Mouse (Mus musculus) left cerebral cortex, adult 18-20 months (tissue): ENCODE results near the gene Lsm14a. TPM values are rescaled to one million over a fixed set of nuclear protein-coding genes. Genes with fewer than 3 reads are reported as not detected.

Source experiments
- DNase-seq, 2 experiments: peaks; one replicate each; pipeline ENCODE4 v3.0.0; 2021 to 2022; ENCODE audit warnings: low spot score in 2 of 2, mixed read lengths in 1 of 2
- long read RNA-seq, 2 experiments: library from polyadenylated mRNA; stranded (forward); transcript quantifications; one replicate each; pipeline ENCODE4 v2.0.0; 2021
- total RNA-seq, 2 experiments: library from RNA; stranded (reverse); gene quantifications; 2 replicates each; pipeline ENCODE4 v1.2.3; 2021

The Lsm14a gene
- total RNA-seq, result 10 to 100 TPM; 82.1 to 94.8 TPM
- long read RNA-seq, experiment 1, transcript Lsm14a-201 (11 exons, 2,944 nt), result major isoform, 23 of 36 reads
- long read RNA-seq, experiment 1, partial matches to known transcripts, result 0 of 36 reads
- long read RNA-seq, experiment 1, other reads (novel, unspliced or antisense), result 12 of 36 reads
- long read RNA-seq, experiment 2, transcript Lsm14a-201 (11 exons, 2,944 nt), result major isoform, 19 of 32 reads
- long read RNA-seq, experiment 2, partial matches to known transcripts, result 2 of 32 reads
- long read RNA-seq, experiment 2, other reads (novel, unspliced or antisense), result 11 of 32 reads

DNA sequence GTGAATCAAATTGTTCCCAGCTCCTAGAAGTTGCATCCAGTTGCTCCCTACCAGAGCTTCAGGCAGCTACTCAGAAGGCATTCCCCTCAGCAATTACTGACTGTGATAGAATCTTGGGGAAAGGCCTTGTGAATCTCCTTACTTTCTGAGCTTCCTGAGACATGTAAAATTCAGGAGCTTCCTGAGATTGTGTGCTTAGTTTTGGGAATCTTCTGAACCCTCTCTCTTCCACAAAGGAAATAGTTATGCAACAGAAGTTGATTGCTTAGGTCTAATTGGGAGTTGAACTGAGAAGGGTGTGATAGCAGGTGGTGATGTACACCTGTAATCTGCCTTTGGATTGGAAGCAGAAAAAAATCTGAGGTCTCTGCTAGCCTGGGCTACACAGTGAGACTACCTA lies at the start of gene Lsm14a:
Gene Lsm14a, minus strand, starts transcription at position 101 of the 400 bp plus-strand sequence.
- DNase-seq, result no peak

DNA sequence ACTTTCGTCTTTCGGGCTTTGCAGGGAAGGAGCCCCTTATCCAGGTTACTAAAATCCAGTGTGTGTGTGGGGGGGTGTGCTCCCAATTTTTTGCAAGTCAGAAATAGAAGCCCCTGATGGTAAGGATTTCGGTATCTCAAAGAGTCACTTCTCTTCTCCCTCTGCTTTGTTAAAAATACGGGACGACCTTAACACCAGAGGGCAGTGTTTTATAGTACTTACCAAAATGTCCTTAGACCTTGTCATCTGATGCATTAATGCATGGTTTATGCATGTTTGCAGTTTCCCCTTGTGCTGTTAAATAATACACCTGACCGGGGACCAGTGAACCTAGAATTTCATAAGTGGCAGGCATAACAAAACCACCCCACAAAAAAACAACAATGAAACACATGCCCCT lies 45.8 kb upstream of the Lsm14a start:
- DNase-seq, result no peak

DNA sequence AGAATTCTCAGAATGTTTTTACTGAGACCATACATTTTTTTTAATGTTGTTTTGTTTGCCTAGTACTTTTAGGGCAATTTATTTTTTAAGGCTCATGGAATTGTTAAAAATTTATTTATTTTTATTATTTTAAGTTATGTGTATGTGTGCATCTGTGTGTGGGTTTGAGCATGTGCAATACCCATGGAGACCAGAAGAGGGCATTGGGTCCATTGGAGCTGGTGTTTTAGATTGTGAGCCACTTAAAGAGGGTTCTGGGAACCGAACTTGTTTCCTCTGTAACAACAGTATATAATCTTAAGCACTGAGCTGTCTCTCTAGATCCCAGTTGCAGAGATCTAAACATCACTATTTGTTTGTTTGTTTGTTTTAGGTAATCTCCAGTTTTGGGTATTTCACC lies 40.5 kb upstream of the Lsm14a start:
- no peak for DNase-seq

DNA sequence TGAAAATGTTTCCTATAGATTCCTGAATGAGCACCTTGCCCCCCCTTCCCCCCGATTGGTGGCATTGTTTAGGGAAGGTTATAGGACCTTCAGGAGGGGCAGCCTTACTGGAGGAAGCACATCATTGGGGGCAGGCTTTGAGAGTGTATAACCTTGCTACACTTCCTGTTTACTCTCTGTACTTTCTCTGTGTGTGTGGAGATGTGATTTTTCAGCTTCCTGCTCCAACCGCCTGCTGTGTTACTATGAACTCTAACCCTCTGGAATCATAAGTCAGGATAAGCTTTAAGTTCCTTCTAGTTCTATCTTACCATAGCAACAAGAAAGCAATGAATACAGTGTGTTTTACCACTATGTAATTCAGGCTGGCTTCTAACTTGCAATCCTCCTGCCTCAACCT lies 28.1 kb upstream of the Lsm14a start:
- no peak for DNase-seq

DNA sequence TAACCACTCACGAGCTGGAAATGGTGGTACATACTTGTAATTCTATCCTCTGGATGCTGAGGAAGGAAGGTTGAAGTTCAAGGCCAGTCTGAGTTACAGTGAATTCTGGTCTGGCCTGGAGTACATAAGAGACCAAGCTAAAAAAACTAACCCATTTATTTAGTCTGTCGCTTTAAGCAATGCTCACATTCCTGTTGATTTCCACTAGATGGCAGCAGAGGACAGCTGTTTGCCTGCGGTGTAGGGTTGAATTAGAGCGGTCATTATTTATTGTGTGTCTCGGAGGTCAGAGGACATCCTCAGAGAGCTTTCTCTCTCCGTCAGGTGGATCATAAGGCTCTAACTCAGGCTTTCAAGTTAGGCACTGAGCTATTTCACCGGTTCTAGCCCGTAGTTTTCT lies 14.4 kb upstream of the Lsm14a start:
- DNase-seq, result peak; percentile 37 to 38

DNA sequence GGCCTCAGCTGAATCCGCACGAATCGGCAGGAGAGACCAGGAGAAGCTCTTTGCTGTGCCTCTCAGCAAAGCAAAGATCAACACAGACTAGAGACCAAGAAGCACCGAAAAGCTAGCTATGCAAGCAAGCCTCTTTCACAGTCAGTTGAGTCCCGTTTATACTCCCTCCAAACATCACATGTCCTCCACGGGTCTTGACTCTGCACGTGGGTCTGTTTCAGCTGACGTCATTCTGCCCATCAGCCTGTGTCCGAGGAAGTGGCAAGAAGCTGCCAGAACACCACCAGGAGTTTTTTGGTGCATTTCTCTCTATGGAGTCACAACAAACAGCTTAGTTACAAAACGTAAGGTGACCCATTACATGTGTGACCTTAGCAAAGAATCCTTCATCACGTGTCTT lies 10.8 kb upstream of the Lsm14a start:
- no peak for DNase-seq

DNA sequence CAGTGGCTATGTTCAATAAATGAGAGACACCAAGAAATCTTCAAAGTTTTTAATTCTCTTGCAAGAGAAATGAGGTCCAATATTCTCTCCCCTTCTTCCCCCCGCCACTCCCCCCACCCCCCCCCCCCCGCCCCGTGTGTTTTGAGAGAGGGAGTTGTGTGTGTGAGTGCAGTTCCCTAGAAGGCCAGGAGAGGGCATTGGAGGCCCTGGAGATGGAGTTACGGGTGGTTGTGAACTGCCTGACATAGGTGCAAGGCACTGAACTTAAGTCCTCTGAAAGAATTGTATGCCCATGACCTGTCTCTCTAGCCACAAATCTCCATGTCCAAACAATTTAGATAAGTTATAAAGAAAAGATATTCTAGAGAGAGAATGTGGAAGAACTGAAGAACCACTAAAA lies 7.0 kb upstream of the Lsm14a start:
- DNase-seq, result no peak

DNA sequence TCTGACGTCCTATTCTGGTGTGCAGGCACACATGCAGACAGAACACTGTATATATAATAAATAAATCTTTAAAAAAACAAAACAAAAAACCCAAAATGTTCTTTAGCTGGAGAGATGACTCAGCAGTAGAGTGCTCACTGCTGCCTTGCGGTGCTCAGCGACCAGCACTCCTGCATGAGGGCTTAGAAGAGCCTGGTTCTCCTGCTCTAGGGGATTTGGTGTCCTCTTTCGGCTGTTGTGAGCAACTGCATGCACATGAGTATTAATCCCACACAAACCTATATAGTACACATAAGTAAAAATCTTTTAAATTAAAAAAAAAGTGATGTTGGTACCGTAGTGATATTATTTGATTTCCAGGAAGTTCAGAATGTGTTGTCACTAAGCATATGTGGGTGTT lies 5.7 kb upstream of the Lsm14a start:
- no peak for DNase-seq

DNA sequence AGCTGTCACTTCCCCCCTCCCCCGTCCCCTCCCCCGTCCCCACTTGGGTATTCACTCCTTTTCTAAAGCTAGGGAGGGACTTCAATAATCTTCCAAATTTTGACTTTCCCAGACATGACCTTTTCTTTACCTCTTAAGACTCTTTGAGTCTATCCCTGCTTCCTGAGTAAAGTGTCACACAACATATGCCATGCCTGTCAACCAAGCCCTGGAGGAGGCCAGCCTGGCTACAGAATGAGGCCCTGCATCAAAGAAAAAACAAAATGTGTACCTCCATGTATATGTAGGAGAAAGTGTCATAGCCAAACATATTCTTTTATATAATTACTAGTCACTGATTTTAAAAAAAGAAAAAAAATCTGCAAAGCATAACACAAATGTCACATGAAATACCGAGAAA lies 3.7 kb upstream of the Lsm14a start:
- DNase-seq, result no peak

DNA sequence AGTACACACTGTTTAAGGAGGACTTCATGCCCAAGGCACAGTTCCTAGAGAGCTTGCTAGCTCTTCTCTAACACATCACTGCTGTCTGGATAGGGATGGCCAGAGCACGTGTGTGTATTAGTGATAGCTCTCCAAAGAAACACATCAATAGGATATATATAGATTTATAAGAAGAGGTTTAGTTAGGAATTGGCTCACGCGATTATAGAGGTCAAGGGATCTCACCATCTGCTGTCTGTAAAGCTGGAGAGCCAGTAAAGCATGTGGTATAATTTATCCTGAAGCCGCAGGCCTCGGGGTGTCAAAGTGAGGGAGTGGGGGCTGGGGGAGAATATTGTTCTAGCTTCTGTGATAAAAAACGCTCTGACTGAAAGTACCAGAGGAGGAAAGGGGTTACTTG lies 2.6 kb upstream of the Lsm14a start:
- no peak for DNase-seq

DNA sequence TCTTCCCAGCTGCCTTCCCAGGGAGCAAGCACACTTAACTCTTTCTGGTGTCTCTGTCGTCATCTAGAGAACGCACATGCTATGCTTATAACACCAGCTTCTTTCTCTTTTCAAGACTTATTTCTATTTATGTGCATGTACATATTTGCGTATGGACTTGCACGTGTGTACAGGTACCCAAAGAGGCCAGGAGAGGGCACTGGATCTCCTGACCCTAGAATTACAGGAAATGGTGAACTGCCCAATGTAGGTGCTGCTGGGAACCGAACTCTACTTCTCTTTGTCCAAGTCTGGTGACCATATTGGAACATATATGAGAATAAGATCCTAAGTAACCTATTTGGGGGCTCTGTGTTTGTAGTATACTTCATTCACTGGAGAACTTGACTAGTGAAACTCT lies 1.5 kb upstream of the Lsm14a start:
- no peak for DNase-seq

DNA sequence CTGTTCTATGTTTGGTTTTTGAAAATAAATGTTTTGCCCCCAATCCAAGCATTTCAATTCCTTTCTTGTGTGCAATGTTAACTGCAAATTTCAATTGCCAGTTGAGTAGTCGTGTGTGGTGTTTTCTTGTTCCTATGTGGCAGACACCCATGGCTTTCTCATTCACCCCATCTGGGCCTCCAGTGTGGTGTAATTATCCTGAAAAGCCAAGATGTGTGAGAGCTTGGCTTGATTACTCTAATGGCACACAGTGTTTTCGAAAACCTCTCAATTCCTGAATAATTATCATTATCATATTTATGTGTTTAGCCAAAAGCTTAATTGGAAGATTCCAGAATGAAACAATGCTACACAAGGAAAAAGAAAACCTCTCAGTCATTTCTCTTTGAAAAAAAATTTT lies 976 bp upstream of the Lsm14a start:
- DNase-seq, result no peak

DNA sequence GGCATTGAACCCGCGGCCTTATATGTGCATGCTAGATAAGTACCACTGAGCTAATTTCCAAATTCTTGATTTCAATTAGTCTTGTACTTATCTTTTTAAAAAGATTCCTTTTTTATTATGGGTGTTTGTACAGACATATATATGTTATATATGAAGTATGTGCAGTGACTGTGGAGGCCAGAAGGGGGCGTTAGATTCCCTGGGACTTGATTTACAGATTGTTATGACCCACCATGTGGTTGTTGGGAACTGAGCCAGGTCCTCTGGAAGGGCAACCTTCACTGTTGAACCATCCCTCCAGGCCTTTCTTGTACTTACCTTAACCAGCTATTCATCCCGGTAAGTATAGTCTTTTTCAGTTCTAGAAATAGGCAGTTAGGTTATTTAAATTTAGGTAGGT lies 780 bp downstream of the Lsm14a start:
- DNase-seq, result no peak

DNA sequence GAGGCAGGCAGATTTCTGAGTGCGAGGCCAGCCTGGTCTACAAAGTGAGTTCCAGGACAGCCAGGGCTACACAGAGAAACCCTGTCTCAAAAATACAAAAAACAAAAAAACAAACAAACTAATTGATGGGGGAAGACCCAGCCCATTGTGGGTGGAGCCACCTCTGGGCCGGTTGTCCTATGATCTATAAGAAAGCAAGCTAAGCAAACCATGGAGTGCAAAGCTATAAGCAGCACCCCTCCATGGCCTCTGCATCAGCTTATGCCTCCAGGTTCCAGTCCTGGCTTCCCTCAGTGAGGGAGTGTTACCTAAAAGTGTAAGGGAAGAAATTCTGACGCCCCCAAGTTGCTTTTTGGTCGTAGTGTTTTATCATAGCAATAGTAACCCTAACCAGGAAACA lies 1.4 kb downstream of the Lsm14a start:
- DNase-seq, result no peak

DNA sequence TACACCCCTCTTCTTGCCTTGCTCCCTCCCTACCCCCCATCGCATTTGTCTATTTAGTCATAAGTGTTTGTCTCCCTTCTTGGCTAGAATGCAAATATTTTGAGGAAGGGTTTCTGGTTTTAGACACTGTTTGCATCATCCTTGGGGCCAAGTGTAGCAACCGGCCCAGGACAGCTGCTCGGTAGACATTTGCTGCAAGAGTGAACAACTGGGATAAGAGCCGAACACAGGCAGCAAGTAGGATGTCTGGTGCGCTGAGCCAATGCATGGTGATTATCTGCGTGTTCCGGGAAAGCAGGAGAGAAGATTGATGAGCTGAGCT lies 2.3 kb downstream of the Lsm14a start:
- DNase-seq, result no peak

DNA sequence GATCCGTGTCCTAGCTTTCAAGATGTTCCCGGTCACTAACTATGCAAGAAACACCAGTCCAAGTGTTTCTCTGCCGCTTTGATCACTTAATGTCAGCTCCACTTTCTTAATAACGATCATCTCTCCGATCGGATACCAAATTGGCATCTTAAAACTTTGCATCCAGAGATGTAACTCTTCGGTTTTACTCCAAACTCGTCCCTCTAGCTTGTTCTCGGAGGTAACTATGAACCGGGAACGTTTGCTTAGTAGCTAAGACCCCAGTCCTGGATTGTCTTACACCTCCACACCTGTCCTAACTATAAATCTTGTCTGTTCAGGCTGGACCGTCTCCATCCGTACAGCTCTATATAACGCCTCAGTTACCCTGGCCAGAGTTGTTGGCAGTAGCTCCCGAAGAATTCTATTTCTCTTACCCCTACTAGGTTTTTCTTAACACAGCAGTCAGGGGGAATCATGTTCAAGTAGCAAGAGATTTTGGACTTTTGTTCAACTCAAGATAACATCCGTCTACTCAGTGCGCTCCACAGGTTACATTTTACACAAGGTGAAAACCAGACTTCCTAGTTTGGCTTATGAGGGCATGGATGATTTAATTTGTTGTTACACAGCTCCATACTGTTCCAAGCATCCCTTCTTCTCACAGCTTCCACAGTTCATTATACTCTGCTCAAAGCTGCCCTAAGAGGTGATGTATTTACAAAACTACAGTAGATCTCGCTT lies 2.8 kb downstream of the Lsm14a start:
- no peak for DNase-seq

DNA sequence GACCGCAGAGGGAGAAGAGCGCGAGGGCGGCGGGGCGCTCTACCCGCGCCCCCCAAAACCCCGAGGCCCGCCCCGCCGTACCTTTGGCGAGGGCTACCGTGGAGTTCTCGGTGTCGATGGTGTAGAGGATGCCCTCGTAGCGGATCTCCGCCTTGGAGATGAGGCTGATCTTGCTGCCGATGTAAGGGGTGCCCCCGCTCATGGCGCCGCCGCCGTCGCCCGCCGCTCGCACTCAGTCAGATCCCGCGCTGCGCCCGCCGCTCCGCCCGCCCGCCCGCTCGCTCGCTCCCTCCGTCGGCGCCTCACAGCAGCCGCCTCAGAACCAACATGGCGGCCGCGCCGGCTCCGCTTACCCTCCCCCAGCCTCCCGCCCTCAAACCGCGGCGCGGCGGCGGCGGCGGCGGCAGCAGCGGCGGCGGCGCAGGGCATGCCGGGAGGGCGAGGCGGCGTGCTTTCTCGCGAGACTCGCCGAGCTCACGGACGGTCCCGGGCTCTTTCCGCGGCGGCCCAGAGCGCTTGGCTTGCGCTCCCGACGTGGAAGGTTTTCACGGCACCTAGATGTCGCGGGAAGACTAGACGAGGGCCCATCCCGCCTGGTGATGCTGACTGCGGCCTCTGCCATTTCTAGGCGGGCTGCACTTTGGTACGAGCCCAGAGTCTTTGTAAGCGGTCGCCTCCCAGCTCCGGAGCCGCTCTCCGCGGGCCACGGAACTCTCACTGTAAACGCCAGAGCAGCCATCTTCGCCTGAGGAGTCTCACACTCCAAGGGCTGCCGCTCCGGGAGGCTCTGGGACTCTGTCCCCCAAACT lies 3.6 kb downstream of the Lsm14a start:
- DNase-seq, result peak; percentile 93 to 95

DNA sequence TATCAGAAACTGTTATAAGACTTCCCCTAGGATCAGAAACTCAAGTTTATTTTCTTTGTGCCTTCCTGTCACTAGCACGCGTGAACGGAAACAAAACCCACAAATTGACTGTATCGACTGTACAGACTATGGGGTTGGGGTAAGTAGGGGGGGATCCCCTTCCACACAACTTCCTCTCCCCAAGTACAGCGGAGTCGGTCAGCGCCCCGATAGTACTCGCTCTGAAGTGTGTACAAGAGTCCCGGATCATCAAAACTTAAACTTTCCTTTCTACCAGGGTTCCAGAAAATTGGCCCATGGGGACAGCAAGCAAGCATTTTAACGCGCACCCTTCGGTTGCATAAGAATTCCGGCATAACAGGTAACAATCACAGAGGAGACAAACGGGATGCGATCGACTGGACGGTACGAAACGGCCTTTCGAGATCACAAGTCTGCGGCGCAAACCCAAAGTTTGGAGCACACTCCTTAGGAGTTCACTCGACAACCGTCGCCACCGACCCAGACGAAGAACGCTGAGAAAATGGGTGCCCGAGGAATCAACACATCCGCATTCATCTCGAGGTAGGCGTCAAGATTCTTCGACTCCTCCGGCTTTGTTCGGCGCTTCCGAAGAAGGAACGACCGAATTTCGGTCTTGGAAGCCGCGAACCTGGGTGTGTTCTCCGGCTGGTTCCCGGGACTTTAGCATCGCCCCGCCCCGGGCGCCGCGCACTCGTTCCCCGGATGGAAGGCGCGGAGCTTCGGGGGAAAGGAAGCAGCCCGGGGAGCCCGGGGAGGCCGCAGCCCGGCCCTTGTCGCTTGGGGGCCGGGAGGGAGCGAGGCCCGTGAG lies 4.5 kb downstream of the Lsm14a start:
- DNase-seq, result peak; percentile 57 to 64

DNA sequence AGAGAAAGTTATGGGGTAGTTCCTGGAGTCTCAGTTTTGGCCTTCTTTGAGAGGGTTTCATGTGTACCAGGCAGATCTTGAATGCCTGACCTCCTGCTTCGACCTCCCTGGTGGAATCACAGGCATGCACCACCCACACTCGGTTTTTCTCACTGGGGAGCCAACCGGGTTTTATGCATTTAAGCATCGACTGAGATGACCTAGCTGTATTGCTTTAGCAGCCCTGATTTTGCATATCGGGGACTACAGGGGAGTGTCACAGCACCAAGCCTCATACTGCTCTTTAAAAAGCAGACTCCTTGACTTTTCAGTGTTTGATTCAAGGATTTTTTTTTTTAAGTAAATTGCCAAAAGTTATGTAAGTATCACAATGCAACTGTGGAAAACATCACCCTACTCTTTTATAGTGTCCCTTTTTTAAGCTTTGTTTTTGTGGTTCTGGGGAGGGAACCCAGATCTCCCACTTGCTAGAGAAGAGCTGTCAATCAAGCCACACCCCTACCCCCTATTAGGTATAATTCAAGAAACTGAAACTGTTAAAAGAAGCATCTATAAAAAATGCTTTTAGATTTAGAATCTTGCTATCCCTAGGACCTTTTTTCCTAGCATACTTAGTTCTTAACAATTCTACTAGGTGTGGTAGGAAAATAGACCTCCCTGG lies 5.2 kb downstream of the Lsm14a start:
- DNase-seq, result peak in 1 of 2 experiments; percentile 21

DNA sequence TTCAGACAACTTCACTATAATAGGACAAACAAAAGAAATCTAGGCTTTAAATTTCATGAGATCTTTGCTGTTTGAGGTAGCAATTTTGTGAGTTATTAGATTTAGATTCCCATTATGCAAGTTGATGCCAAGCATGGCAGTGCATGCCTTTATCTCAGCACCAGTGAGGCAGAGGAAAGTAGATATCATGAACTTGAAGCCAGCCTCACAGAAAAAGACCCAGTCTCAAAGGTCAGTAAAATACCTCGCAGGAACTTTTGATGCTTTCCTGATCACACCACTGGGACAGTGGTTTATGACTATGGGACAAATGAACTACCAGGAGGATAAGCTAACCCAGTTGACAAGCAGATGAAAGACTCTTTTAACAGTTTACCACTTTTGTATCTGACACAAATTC lies 10.3 kb downstream of the Lsm14a start:
- DNase-seq, result no peak

DNA sequence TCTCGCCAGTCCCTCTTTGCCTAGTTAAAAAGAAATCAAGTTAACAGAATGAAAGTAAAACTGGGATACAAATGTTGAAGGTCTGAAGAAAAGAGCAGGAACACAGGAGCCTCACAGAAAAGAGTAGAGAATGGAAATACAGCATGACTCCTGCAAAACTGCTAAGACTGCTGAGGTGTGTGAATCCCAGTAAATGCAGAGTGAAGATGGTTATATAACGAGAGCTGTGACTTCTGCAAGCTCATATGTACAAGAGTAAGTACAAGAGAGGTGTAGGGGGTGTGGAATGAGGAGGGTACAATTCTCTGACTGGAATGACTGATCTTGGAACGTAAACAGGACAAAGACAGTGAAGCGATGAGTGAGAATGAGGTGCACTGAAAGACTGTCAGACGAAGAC lies 11.4 kb downstream of the Lsm14a start:
- DNase-seq, result no peak
